Mouse (Mus musculus): ENCODE results near the gene Clic4.
"Not testable (repeated sequence)": the region's sequence is repeated elsewhere in the genome, so short reads cannot be mapped to it uniquely, and the experiment has no call there.

Gene Clic4

DNA sequence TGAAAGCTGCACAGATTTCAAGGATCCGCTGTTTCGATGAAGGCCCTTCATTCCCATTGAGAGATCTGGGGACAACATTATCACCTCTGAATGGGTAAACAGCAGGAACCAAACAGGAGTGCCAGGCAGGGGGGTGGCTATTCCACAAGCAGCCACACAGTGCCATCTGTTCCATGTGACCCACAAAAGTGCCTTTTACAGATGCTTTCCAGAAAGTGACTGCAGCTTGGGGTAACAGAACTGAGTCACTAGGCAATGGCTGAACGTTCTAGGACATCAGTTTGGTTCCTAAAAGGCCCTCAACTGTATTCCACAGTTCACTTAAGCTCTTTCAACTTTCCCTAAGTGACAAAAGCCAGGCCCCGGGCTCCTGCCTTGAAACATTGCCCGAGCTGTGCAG lies 42.0 kb downstream of the Clic4 start:
- DNase-seq: no peak

DNA sequence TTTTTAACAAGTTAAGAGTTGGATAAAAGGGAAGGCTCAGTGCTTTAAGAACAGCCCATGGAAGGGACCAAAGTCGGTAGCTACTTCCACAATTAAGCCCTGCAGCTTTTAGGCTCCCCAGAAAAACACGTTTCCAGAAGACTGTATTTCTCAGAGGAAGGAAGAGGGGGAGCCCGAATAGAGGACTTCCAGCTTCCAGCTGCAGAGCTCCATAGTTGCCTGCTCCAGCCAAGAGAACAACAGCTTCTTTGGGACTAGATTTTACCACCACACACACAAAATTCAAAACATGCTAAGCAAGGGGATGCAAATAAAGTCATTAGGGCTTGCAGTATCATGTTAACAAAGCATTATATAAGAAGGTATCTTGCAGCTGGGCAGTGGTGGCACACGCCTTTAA lies 42.7 kb downstream of the Clic4 start:
- DNase-seq: no peak

DNA sequence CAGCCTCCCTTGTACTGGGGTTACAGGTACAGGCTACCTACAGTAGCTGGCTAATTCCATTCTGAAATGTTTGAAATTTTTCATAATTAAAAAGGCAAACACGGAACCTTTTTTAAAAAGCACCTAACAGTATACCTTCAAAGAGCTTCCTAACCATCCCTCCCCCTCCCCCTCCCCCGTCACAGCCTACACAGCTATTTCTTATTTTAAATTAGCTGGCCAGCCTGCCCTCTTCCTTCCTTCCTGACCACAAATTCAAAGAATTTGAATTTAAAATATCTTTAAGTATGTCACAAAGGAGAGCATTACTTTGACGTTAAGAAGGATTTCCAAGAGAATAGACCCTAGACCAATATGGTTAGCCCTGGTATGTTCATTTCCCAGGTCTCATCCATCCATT lies 44.5 kb downstream of the Clic4 start:
- no peak for DNase-seq

DNA sequence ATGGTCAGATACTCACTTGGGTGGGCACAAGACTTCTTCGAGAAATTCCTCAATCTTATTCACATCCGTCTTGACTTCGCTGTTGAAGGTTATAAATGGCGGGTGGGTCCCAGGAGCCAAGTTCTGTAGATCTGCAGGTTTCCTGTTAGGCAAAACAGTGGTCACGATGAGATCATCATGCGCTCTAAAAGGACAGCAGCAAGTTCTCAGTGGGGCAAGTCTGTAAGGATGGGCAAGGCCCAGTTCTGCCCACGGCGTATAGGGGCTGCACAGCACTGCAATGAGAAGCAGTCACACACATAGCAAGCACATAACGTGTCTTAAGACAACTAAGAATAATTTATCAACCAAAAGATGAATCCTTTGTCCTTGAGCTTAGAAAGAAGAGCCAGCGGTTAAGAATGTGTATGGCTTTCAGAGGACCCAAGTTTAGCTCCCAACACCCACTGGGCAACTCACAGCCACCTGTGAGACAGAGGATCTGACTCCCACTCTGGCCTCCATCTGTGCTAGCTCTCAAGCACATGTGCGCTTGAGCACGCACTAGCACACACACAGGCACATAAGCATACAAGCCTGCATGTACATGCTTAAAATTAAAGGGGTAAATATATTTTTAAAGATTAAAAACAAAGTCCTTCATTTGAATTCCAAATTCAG lies 46.5 kb downstream of the Clic4 start:
- peak; percentile 63 to 65 for DNase-seq

DNA sequence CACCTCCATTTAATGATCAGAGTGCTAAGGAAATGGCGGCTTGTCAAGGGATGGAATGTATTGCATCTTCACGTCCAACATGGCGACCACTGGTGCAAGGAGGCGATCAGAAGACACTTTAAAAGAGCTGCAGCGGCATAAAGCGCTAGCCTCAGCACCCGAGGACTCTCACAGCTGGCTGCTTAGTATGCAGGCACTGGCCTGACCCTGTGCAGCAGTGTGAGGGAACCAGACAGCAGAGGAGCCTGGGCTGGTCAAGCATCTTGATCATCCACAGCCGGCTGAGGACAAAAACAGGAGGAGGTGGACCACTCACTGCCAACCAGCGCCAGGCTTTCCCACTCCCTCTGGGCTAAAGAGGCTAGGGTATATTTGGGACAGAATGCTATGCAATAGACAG lies 48.8 kb downstream of the Clic4 start:
- no peak for DNase-seq

DNA sequence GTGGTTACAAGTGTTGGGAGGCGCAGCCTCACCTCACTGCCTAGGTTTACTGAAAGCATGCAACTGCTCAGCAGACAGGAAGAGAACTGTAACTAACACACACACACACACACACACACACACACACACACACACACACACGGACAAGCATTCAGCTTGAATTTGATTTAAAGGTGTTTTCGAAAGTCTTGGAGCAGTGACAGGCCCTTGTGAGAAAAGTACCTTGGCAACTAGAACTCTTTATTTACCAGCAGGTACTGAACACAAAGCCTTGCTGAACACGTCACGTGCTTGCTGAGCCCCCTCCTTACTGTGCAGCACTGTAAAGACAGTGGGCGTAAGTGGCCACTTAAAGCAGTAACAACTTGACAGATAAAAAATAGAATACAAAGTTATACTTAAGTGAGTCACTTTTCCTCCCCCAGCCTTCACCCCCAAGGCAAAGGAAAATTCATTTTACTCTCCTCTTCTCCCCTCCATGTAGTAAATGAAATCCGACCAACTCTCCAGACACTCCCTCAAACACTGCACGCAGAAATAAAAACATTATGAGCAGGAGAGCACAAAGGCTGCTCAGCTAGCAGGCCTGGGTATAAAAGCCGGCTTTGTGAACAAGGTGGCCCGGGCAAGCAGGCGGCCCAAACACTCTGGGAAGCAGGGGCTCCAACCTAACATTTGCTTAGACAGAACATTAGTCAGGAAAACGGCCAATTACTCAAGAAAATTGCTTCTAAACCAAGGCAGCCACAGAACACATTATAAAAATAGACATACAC lies 50.8 kb downstream of the Clic4 start:
- no peak for DNase-seq

DNA sequence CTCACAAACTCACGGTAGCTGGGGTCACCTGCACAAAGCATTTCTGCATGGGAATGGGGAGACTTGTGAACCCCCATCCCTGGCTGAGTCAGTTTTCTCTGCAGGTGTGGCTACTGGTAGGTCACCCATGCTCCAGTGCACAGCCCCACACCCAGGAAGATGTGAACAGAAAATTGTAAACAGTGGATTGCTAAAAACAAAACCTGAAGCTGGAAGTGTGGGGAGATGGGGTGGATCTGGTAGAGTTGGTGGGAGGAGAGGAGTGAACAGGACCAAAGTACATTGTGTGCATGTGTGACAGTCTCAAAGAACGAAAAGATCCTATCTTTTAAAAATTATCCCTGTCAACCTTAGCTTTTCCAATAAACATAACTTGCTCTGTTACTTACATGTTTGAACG lies 52.0 kb downstream of the Clic4 start:
- DNase-seq: no peak

DNA sequence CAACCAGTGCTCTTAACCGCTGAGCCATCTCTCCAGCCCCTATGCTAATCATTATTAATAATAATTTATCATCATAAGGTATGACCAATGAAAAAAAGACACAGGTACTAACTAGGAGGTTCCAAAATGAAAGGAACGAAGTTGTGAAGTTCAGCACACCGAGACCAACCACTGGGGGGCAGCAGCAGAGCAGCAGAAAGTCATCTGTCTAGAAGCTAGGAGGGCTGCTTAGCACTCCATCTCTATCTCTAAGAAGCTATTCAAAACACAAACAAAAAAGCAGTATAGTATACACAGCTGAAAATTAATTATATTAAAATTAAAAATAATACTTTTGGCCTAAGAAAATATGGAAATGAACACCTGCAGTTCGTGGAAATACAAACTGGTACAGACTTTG lies 53.0 kb downstream of the Clic4 start:
- peak; percentile 89 to 91 for DNase-seq

DNA sequence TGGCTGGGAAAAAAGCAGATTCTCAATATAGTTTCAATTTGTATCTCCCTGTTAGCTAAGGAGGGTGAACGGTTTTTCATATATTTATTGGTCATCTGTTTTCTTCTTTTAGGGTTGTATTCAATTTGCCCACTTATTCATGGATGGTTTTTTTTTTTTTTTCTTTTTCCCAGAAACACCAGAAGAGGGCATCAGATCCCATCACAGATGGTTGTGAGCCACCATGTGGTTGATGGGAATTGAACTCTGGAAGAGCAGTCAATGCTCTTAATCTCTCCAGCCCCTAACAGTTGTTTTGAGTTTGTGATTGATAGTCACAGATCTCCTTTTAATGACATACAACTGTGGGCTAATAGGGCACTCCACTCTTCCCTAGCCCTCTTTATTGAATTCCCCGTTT lies 62.8 kb downstream of the Clic4 start:
- DNase-seq: no peak

DNA sequence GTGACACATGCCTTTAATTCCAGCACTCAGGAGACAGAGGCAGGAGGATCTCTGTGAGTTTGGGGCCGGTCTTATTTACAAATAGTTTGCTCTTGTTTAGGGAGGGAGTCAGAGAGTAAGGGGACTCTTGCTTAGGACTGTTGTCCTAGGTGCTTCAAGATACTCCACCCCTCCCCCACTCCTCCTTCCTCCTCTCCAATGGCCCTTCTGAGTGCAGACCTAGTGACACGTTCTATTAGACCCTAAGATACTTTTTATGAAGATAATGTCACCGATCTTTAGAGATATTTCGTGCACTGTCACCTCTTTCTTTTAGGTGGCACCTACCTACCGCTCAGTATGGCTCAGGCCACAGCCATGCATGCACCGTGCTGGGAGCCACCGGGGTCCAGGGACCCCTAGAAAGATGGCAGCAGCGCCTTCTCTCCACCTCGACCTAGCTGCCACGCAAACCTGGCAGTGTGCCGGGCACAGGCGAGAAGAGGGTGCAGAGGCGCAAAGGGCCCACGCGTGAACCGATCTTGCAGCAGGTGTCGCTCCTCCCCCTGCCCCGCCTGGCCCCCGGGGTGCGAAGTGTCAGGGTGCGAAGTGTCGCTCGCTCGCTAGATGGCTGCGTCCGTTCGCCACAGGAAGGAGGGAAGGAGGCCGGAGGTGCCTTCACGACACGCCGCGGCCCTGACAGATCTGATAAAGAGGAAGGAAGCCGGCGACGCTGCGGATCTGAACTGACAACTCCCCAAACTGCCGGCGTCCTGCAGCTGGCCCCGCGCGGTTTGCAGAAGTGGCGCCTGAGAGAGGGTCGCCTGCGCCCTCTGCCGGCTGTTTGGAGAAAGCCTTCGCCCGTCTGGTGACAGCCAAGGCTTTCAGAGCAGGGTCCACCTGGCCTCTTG lies 66.7 kb downstream of the Clic4 start:
- peak; percentile 96 for DNase-seq

DNA sequence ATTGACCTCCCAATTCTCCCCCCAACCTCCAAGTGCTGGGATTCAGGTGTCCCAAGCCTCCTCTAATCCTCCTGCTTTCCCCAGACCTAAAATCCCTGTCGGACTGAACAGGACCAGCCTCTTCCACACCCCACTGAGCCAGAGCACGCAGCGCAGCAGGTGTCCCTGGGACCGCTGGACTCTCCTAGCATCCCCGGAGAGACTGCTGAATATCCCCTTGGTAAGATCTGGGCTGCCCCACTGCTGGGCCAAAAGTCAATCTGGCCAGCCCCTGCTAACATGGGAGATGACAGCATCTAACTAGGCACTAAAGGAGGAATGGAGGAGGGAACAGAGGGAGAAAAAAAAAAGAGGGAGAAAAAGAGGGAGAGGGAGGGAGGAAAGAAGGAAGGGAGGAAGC lies 67.4 kb downstream of the Clic4 start:
- DNase-seq: no peak

DNA sequence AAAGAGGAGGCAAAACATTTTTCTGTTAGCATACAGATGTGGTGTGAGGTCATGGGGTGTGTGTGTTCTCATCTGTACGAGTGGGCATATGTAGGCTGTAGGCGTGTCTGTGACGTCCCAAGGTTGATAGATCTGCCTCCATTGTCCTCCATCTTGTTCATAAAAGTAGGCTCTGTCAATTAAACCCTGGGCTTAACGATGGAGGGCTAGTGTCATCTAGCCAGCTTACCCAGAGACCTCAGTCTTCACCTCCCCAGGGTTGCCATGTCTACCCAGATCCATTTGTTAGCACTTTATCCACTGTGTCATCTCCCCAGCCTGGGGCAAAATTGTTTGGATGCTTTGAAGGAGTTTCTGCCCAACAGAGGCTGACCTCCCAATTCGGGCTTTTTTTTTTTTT lies 67.9 kb downstream of the Clic4 start:
- DNase-seq: no peak

DNA sequence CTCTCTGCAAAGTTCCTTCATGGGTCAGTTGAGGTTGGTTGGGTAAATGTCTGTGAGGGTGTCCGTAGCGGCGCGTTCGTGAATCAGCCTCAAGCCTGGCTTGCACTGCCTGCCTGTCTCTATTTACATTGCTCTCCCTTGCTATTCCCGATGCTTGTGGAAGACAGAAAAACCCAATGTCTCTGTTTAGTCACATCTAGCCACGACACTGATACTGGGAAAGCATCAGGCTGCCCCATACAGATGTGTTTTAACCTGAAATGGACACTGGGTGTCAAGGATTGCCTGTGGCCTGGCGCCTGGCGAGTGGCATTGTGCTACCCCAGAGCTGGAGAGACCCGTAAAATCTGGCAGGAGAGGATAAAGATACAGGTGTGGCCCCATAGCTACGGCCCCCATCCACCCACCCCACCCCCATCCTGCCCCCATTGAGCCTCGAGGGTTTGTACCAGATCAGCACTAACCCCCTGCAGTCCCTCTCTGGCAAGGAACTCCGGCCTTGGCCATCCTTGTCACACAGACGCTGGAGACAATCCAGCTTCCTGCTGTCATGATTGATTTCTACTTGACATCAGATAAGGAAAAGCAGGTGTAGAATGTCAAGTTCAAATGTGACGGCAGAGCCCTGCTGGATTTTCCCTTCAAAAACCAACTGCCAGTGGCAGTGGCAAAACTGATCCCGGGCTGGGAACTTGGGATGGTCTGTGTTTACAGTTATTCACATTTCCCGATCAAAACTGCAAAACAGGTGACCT lies 68.6 kb downstream of the Clic4 start:
- peak in 1 of 2 experiments; percentile 26 for DNase-seq

DNA sequence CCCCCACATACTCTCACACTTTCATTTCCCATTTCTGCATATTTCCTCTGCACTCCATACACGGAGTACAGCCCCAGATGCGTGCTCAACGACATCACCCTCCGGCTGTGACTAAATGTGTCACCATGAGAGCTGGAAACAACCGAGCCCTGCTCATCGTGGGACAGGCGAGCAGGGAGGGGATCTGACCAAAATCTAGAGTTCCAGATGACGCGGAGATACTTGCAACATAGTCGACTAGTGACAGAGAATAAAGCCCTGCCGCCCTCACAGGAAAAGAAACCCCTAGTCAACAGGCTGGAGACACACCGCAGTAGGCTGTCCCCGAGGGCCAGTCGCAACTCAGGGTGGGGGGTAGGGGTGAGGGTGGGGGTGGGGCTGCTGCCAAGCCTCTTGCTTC lies 69.3 kb downstream of the Clic4 start:
- peak; percentile 81 to 83 for DNase-seq

DNA sequence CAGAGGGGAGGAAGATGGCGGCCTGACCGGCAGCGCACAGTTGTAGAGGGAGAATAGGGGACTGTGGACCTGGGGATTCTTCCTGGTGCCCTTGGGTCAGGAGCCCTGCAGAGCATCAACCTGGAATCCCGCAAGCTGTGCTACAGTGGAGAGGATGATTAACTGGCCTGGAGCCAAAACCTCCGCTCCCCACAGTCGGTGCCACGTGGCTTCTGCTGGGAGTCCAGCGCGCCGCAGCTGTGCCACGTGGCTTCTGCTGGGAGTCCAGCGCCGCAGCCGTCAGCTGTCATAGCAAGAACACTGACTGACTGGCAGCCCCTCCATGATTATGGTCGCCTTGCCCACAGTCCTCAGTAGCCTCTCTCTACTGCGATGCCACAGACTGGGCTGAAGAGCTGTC lies 70.8 kb downstream of the Clic4 start:
- DNase-seq: no peak

DNA sequence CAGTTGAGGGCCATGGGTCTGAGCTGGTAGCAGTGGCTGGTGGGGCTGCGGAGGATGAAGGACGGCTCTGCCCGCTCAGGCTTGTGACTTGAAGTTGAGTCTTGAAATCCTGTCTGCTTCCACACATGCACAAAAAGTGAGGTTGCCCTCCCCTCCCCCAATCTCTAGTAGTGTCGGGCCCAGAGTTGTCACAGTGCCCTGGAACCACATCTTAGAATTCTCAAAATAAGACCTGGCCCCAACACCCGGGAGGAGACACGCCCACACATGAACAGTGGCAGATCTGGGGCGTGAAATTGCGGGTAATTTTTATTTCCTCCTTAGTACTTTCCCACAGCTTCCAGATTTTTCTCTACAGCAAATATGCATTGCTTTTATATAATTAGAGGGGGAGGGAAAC lies 74.8 kb downstream of the Clic4 start:
- DNase-seq: peak; percentile 30 to 32

DNA sequence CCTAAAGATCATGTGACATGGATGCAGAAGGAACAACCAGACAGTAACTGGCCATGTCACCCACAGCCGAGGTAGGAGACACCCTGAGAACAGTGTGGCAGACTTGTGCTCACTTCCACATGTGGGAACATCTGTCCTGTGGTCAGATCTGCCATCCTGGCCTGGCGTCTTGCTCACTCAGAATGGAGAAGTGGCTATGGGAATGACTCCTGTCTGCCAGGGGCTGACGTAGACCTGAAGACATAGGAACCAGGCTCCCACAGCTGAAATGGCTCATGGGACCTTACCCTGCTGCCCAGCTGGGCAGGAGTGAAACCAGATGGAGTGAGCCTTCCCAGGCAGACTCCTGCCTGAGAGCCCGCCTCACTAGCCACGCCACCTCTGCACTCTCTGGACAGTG lies 79.8 kb downstream of the Clic4 start:
- DNase-seq: no peak

DNA sequence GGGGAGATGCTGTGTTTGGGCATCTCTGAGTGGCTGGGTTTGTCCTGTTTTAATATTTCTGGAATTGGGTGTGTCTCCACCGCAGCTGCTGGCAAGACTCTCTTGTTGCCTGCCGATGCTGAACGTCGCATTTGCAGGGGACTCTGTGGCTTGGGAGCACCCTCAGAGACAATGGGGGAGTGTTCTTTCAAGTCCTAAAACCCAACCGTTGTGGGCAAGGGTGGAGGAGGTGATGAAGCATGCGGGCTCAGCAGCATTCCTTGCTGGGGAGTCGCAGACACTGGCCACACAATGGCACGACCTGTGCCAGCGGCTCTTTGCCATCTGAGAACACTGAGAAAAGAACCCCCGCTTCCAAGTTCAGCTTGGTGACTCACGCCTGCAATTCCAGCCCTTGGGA lies 81.0 kb downstream of the Clic4 start:
- DNase-seq: no peak

DNA sequence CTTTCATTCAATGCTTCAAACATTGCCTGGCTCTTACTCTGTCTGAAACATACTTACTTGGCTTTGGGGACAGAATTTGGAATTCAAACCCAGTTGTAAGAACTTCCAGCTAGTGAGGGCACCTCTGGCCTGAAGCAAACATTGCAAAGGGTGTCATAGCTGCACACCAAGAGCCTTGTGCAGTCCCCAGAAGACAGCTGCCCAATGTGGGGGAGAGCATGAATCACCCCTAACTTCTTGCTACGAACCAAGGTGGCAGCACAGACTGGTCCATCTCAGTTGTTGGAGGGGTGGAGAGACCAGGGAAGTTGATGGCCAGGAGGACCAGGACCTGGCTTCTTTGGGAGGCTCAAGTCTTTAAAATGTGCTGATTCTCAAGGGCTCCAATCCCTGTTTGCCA lies 81.4 kb downstream of the Clic4 start:
- DNase-seq: no peak

DNA sequence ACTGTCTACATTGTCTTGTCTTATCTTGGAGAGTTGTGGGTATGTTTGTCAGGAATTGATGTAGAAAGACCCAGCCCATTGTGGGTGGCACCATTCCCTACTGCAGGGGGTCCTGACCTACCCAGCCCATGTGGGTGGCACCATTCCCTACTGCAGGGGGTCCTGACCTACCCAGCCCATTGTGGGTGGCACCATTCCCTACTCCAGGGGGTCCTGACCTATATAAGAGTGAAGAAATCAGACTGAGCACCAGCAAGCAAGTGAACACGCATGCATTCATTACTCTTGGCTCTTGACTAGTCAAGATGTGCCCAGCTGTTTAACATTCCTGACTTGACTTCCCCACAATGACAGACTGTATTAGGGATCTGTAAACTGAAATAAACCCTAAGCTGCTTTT lies 82.2 kb downstream of the Clic4 start:
- no peak for DNase-seq

DNA sequence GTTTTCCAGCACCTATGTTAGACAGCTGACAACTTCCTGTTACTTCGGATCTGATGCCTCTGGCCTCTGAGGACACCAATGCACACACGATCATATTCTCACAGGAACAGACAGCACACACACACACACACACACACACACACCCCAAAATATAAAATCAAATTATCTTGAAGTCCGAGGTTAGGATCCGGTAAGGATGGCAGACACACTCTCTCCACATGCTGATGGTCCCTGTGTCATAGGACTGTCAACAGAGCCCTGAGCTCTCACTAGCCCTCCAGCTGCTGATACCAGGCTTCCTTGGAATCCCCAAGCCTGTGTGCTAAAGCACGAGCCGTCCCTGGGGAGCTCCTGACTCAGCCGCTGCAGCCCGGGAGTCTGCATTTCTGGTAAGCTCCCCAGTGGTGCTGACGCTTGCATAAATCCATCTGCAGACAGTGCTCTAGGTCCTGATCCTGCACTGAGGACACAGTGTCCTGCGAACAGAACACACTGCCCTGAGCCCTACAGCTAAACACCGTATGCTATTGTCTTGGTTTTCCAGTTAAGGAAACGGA lies 83.1 kb downstream of the Clic4 start:
- no peak for DNase-seq

DNA sequence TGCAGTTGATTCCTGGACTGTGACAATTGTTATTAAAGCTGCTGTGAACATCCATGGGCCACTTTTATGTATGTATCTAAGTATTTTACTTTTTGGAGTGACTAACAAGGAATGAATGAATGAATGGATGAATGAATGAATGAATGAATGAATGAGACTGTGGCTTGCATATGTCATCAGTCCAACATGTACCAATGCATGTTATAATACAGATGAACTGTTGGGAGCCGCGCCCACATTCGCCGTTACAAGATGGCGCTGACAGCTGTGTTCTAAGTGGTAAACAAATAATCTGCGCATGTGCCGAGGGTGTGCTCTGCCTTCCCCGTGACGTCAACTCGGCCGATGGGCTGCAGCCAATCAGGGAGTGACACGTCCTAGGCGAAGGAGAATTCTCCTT lies 88.3 kb downstream of the Clic4 start:
- not testable (repeated sequence) for DNase-seq

DNA sequence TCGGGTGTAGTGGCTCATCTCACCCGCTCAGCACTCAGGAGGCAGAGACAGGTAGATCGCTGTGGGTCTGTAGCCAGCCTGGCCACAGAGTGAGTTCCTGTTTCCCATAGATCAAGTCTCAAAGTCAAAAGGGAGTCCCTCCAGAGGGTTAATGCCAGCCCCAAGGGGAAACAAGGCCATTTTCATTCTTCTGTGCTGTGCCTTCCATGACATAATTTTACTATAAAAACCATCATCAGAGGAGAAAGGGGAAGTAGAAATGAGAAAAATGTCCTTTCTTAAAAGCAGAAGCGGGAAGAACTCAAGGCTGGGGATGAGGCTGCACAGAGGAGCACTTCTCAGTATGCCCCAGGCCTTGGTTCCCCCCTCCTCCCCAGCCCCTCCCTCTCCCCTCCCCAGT lies 90.8 kb downstream of the Clic4 start:
- peak; percentile 74 to 80 for DNase-seq
